Mouse (Mus musculus) kidney, adult 11 months (tissue): ENCODE measurements around the gene Senp8.
"Not testable (repeated sequence)": the region's sequence is repeated elsewhere in the genome, so short reads cannot be mapped to it uniquely, and the experiment has no call there.

Experiments
- DNase-seq: peaks from one replicate; pipeline ENCODE4 v3.0.0; 2022

The Senp8 gene

DNA sequence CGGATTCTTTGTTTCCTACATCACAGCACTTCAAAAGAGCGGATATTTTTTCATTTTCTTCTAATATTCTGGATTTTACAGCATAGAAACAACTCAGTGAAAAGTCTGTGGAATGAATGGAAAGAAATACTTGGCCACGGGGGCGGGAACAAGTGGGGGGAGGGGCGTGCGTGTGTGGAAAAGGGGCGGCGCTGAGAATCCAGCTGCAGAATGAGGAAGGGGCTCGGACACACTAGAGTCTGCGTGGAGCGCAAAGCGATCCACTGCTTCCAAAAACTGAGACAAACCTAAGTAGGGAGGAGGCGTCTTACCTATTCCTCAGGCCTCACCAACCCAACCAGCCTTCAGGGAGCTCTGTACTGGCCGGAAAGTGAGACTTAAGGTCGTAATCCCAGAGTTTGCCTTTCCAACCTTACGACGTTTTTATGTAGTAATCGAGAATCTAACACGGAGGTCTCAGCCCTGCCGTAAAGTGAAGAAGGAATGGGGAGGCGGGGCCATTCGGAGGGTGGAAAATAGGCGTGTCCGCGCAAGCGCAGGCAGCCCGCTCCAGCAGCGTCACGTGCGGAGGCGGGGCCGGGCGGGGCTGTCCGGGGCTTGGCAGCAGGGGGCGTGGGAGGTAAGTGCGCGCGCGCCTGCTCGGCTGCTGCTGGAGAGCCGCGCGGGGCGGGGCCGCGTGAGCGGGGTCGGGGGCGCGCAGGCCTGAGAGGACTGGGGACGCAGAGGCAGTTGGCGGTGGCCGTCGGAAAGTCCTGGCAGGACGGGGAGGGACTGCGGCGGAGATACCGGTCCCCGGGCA is at the start of gene Senp8, which contains the start of gene Myo9a:
TSS of gene Senp8 (minus strand) at position 444 of the 799 bp plus-strand sequence.
TSS of gene Myo9a (plus strand) at position 630 of the 799 bp plus-strand sequence.
- peak; percentile 99 for DNase-seq

DNA sequence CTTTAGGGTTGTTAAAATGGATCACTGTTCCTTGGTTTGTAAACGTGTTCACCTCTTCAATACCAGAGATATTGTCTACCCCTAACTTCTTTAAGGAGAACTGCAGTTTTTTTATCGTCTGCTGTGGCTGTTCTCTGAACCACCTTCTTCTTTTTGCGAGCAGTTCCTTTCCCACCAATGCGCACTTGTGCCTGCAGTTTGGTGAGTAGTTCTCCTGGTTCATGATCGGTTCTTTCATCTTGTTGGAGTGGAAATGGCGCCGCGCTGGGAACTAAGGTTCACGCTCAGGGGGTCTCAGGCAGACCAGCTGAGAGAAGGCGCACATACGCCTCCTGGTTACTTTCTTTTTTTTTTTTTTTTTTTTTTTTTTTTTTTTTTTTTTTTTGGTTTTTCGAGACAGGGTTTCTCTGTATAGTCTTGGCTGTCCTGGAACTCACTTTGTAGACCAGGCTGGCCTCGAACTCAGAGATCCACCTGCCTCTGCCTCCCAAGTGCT is 16.5 kb upstream of the Senp8 start:
- DNase-seq = not testable (repeated sequence)

DNA sequence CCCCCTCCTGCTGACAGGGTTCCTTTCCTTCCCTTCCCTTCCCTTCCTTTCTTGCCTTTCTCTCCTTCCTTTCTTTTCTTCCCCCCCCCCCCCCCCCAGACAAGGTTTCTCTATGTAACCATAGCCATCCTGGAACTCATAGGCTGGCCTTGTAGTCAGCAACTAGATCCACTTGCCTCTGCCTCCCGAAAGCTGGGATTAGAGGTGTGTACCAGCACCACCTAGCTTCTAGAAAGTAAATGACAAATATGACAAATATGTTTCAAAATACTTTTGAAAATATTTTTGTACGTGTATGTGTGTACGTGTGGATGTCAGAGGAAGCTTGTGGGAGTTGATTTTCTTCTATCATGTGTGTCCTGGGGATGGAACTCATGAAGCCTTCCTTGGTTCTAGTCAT is 10.0 kb upstream of the Senp8 start:
- DNase-seq = no peak

DNA sequence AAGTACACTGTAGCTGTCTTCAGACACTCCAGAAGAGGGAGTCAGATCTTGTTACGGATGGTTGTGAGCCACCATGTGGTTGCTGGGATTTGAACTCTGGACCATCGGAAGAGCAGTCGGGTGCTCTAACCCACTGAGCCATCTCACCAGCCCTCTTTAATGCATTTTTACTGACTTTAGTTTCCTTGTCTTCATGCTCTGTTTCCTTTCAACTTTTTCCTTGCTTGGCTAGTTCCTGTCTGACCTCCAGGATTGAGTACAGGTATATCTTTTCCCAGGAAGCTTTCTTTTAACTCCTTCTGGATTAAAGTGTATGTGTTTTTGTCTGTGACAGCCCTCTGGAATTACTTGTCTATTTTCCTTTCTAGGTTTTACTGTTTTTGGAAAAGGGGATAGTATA is 6.5 kb upstream of the Senp8 start:
- not testable (repeated sequence) for DNase-seq

DNA sequence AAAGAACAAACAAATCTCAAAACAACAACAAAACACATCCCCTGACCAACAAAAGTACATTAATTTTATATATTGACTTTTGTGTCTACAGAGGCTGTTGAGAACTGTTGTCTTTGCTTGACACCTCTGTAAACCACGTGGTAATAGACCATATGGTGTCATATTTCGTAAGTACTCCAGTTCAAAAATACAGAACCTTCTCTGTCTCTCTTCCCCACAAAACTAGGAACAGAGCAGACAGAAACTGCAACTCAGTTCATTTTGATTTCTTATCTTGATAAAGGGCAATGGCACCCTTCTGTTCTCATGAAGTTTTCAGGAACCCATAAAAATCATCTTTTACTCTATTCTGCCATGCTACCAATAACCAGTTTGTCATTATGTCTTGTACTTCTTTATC is 4.7 kb upstream of the Senp8 start:
- DNase-seq = no peak

DNA sequence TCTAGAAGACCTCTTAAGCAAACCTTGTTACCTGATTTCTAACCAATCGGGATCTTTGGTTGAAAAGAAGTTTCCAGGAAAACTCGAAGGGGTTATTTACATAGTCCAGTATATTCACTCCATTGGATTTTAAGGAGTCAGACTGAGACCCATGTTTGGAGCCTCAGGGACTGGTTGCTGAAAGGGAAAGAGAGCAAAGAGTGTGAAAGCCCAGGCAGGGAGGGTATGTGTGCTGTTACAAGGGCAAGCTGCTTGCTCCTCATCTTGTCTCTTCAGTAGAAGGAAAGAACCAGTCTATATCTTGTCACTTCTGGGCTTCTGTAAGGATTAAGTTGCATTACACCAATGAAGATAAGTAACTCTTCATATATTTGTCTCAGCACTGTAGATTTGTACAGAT is 1.5 kb upstream of the Senp8 start:
- no peak for DNase-seq

DNA sequence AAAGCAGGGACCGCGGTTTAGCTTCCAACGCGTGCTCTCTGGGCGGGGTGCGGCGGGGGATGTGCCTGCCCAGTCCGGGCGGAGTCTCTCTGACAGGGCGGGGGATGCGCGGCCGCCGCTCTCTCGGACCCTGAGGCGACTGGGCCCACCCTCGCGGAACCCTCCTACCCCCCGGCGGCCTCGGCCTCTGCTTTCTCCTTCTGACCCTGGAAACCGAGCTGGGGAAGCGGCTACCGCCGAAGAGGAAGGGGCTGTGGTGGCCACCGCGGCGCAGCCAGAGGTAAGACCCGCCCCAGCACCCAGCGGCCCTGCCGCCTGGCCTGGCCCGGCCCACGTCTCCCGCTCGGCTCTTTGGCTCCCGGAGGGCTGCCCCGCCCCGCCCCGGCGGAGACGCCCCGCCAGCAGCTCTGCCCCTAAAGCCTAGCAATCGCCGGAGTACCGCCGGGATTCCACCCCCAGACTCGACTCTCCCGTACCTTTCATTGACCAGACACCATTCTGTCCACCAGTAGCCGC is 614 bp upstream of the Senp8 start:
- DNase-seq = peak; percentile 93

DNA sequence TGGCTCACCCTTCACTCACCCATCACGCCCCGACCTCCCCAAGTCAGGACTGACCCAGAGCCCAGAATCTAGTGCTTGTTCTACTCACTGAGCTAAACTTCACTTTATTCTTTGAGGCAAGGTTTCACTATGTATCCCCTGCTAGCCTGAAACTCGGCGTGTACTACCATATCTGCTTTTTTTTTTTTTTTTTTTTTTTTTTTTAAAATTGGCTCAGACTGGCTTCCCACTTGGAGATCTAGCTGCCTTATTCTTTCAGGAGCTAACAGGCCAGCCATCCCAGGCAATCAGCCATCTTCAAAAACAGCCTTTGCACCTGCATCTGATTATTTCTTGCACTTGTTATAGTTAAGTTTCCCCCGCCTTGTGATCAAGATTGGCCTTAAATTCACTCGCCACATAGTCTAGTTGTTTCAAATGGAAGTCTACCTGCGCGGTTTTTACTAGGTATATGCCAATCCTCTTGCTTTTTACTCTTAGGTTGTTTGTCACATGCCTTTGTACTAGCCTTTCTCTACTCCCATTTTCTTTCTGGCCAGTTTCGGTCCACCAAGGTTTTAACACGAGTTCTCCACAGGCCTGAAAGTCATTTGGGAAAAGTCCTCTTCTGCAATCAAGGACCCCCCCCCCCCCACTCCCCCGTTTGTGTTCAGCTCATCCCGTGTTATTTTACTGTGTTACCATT is 787 bp downstream of the Senp8 start:
- DNase-seq = no peak

DNA sequence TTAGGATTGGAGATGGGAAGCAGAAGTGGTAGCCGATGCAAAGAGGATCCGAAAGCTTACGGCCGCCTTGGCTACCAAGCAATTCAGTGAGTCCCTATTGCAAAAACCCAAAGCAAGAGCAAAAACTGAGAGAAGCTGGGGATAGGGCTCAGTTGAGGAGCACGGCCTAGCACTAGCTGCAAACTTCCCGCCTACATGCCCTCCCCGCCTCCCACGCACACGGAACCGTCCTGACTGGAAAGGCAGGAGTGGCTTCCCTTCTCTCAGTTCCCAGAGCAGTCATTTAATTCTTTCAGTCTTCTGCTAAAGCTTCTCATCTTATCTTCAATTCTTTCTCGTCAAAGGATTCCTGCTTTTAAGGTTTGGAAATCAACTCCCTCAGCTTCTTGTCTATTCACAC is 1.5 kb downstream of the Senp8 start:
- no peak for DNase-seq

DNA sequence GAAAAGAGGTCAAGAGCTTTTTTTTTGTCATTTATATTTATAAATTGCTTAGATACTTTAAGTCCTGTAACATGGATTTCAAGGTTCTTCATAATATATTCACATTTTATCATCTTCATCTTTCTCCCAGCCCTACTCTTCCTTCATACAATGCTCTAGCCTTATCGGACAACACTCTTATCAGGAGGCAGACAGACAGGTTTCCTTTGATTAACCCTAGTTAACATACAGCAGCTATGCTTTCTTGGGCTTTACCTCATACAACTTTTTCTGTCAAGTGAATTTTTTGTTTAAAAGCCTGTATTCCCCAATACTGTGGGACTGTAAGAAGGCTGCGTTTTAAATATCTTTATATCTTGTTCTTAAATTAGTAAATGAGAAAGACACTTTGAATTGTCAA is 2.1 kb downstream of the Senp8 start:
- no peak for DNase-seq

DNA sequence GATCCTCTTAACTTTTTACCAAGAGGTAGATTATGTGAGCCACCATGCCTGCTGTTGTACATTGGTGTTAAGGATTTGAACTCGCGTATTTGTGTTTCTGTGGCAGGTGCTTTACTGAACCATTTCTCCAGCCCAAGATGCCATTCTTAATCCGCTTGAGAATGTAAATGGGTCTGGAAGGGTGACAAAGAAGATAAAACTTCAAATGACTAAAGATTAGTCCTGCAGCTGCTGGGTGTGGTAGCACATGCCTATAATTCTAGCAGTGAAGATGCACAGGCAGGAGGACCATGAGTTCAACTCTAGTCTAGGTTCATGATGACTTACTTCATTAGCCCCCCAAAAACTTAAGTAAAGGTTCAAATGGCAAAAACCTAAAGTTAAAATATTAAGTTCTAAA is 6.6 kb downstream of the Senp8 start:
- no peak for DNase-seq

DNA sequence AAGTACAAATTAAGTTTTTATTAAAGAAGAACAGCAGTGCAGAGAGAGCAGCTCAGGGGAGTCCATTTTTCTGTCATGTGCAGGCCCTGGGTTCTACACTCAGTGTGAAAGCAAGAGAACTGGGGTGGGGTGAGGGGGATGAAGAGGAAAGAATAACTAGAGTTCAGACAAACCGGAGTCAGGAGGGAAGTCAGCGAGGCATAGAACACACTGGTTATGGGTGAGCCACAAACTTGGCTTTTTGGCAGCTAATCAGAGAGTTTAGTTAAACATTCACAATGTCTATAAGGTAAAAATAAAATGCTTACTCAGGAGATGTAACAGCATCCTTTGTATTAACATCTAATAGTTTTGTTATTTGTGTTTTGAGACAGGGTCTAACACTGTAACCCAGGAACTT is 9.9 kb downstream of the Senp8 start:
- DNase-seq = no peak

DNA sequence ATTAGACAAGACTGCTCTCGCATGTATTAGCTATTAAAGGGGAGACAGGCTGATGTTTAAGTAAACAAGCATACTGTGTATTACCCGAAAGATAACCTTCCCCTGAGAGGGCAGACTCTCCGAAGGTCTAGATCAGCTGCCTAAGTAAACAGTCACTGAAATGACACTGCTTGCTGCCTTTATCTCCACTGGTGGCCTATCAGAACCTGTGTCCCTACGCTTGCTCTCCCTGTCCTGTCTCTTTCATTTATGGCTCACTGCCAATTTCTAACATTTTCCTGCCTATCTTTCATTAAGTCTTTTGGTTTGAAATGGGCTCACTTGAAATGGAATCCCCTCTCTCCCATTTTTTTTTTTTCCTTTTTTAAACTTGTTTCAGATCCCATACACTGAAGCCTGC is 15.1 kb downstream of the Senp8 start:
- DNase-seq = no peak

DNA sequence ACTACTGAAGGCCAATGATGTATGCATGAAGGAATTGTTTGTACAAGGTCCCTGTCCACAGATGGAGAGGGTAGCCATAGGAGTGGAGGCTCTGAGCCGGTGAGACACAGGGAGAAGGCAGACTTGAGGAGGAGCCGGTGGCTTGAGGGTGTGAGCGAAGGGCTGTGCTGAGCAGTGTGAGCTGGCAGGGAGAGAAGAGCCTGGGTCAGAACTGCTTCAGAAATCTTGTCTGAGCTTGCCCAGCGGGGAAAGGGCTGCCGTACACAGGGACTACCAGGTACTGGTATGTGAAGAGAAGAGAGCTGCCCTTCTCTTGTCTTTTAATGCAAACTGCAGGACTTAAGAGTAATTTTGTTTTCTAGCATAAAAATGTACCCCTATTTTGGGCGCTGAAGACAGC is 17.4 kb downstream of the Senp8 start:
- DNase-seq = no peak

DNA sequence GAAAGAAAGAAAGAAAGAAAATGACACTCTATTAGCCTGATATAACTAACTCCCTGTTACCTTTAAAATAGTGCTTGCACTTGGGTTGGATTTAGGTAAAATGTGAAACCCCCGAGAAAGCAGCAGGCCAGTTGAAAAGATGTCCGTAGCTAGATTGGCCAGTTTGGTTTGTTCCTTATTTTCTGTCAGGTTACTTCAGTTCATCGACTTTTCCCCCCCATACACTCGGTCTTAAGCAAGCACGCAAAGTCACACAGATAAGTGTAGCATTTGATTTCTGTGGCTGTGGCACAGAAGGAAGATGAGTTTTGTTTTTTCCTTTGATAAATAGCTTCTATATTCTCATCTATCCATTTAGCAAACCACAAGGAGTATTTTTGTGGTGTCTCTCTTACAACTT is 19.4 kb downstream of the Senp8 start:
- DNase-seq = no peak

DNA sequence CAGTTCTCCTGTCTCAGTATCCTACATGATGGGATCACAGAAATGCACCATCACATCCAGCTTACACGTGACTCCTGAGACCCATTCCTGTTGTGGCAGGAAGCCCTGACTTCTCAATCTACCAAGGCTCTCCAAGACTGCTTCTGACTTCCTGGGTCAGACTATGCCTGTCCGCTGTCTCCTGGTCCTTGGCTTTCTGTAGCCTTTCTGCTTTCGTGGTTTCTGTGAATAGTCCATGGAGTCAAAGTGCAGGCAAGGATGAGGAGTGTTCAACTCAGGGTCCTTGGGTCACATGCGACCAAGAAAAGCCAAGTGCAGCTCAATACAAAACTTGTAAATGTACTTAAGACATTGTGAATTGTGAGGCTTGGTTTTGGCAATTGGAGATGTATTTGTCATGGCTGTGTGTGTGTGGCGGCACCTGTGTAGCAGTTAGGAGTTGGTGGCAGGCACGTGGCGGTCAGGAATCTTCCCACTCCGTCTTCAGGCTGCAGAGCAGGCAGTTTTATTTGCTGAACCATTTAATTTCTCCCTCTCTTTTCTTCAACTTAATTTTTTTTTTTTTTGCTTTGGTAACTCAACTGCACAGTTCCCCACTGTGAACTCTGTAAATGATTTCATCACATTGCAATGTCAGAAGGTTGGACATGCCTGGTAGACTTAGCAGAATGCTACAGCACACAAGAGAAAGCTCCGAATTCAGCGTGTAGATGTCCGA is 22.8 kb downstream of the Senp8 start:
- peak; percentile 71 for DNase-seq

DNA sequence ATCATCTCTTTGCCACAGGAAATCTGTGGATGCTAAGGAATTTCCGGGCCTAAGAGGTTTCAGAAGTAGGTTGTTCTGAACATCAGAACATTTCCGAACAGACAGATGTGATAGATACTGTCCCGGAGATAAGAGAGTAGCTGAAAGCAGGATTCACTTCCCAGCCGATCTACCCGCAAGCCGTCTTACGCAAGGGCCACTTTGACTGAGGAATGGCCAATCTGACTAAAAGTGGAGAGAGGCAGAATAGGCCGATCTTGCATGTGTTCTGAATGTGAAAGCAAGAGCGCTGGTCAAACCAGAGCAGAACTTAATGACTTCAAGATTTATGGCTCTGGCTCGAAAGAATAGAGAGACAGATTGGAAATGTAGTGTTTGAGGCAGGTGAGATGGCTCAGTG is 25.0 kb downstream of the Senp8 start:
- no peak for DNase-seq

DNA sequence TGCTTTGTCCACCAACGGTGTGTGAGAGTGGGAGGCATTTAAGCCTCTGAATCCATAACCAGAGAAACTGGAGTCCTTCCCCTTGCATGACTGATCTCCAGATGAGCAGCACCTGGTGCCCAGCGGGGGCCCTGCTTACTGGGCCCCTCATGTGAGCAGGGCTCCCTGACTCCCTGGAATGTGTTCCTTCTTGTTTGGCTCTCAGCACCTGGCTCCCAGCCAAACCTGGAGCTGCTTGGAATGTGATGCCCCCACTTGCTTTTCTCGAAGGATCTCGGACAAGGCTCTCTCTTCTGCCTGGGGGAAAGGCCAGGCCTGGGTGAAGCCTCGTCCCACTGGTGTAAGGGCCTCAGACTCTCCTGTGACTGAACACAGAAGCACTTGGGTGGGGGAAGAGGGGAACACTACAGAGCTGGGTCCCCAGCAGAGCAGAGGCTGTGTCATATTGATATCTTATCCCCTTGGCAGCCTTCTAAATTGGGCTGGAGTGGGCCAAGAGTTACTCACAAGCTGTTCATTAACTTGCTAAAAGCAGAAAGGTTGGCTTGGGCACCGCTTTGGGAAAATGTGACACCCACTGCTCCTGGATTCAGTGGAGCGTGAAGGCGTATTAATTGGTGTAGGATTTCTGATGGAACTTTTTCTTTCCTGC is 26.6 kb downstream of the Senp8 start:
- DNase-seq = peak; percentile 91

DNA sequence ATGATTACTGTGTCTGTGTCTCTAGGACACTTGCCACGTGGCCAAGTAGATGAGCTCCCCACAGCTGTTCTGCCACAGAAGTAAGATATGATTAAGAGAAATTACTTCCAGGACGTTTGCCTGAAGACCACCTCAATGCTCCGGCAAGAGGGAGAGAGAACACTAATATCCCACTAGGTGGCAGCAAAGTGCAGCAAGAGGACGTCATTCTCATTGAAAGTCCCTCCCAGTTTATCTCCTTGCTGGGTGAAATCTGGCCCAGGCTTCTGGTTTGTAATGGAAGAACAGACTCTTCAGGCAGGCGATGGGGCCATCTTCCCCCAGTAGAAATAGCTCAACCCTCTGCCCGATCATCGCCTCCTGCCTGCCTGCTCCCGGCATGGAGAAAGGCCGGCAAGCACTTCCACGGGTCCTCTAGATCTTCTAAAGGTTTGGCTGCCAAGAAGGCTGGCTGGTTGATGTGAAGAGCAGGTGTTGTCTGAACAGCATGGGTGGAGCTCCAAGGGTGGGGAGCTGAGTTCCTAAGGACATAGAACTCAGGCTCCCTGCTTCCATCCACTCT is 27.3 kb downstream of the Senp8 start:
- peak; percentile 74 for DNase-seq

DNA sequence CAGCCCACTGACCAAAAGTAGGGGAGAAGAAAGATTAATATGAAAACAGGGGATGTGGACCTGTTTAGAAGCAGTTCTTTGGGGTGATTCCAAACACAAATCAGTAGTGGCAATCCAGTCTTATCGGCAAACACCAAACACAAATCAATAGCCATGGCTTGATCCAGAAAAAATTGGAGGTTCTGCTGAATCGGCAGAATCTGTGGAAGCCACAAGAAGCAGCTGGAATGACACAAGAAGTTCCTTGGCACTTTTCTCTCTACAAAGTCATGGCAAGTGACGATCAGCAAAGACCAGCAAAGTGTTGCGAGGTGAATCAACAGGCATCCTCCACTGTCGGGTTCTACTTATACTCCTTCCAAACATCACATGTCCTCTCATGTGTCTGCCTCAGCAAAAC is 29.4 kb downstream of the Senp8 start:
- DNase-seq = no peak

DNA sequence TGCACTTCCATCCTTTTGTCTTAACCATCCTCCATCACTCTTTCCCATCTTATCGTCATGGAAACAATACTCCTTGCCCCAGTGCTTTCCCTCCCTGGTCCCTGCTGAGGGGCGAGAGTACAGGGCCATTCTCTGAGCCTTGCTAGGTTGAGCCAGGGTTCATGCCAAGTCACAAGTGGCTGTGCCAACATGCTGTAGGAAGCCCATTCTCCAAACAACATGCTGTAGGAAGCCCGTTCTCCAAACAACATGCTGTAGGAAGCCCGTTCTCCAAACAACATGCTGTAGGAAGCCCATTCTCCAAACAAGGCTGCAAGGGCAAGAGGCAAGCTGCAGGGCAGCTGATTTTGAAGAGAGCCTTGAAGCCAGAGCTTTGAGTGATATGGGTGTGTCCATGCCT is 32.3 kb downstream of the Senp8 start:
- DNase-seq = no peak

DNA sequence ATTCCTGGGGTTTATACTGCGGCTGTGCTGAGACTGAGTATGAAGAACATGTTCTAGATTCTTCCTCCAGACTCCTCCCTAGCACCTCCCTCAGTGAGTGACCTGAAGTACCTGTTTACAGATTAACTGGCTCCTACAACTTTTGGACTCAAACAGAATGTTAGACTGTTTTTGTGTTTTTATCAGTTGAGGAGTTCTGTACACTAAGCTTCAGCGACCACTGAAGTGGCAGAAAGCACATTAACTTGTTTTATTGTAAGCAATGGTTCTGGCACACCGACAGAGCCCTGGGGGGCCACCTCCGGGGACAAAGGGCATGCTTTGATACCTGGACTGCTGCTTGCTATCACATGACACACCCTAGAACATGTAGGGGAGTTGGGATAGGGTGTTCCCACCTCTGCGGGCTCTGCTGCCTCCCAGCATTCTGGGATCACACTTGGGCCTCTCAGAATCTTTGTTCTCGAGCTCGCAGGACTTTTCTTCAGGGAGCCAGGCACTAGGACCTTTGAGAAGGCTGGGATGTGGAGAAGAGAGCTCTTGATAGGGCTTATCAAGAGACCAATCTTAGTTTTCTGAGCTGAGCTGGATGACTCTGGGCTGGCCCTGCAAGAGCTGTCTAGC is 34.1 kb downstream of the Senp8 start:
- peak; percentile 65 for DNase-seq
